Mouse (Mus musculus) gastrocnemius, postnatal 25 days (tissue): ENCODE measurements around the gene Banf1. TPM values are rescaled to one million over a fixed set of nuclear protein-coding genes. Genes with fewer than 3 reads are reported as not detected.
"Not testable (repeated sequence)": the region's sequence is repeated elsewhere in the genome, so short reads cannot be mapped to it uniquely, and the experiment has no call there.

Experiments
- DNase-seq: peaks from one replicate; pipeline ENCODE4 v3.0.0; 2022
- long read RNA-seq, 2 experiments: library from polyadenylated mRNA; stranded (forward); transcript quantifications; one replicate each; pipeline ENCODE4 v2.0.0; 2021
- total RNA-seq, 2 experiments: library from RNA; stranded (reverse); gene quantifications; 1 replicate in 1 of 2; 2 replicates in 1 of 2; pipeline ENCODE4 v1.2.3; 2021

The Banf1 gene
- 100 to 1,000 TPM; 114 to 122 TPM for total RNA-seq
- long read RNA-seq, experiment 1, transcript Banf1-202 (3 exons, 758 nt), result minor isoform, 17 of 490 reads
- long read RNA-seq, experiment 1, transcript Banf1-201 (3 exons, 1,261 nt), result major isoform, 160 of 490 reads
- long read RNA-seq, experiment 1, partial matches to known transcripts, result 306 of 490 reads
- long read RNA-seq, experiment 1, other reads (novel, unspliced or antisense), result 3 of 490 reads
- long read RNA-seq, experiment 2, transcript Banf1-204 (2 exons, 743 nt), result minor isoform, 5 of 287 reads
- long read RNA-seq, experiment 2, transcript Banf1-202 (3 exons, 758 nt), result minor isoform, 9 of 287 reads
- long read RNA-seq, experiment 2, transcript Banf1-201 (3 exons, 1,261 nt), result major isoform, 127 of 287 reads
- long read RNA-seq, experiment 2, partial matches to known transcripts, result 139 of 287 reads
- long read RNA-seq, experiment 2, other reads (novel, unspliced or antisense), result 7 of 287 reads

- no peak for DNase-seq
Measured at GRCm38 (mm10) chr19:5367053-5367359, at the start of gene Banf1. Gene Banf1, minus strand, starts transcription at chr19:5367168.

GRCm38 (mm10) chr19:5414534-5414957 is 47.6 kb upstream of the Banf1 start:
- peak; percentile 62 for DNase-seq

GRCm38 (mm10) chr19:5413840-5414239 is 46.9 kb upstream of the Banf1 start:
- no peak for DNase-seq

GRCm38 (mm10) chr19:5411961-5412360 is 45.0 kb upstream of the Banf1 start:
- DNase-seq, result peak; percentile 59

GRCm38 (mm10) chr19:5410641-5411040 is 43.7 kb upstream of the Banf1 start:
- DNase-seq, result no peak

GRCm38 (mm10) chr19:5409068-5409467 is 42.1 kb upstream of the Banf1 start:
- DNase-seq, result peak; percentile 45

- DNase-seq, result no peak
Measured at GRCm38 (mm10) chr19:5408057-5409001, 41.4 kb upstream of the Banf1 start.

- no peak for DNase-seq
Measured at GRCm38 (mm10) chr19:5407133-5407532, 40.2 kb upstream of the Banf1 start.

- DNase-seq, result peak; percentile 53
Measured at GRCm38 (mm10) chr19:5406531-5407126, 39.7 kb upstream of the Banf1 start.

GRCm38 (mm10) chr19:5405924-5406323 is 39.0 kb upstream of the Banf1 start:
- no peak for DNase-seq

GRCm38 (mm10) chr19:5402293-5402692 is 35.3 kb upstream of the Banf1 start, which contains the start of gene Tsga10ip:
Gene Tsga10ip, minus strand, starts transcription at chr19:5402526.
- DNase-seq, result no peak

GRCm38 (mm10) chr19:5401073-5401472 is 34.1 kb upstream of the Banf1 start:
- not testable (repeated sequence) for DNase-seq

GRCm38 (mm10) chr19:5395371-5395770 is 28.4 kb upstream of the Banf1 start:
- DNase-seq, result no peak

GRCm38 (mm10) chr19:5394168-5394567 is 27.2 kb upstream of the Banf1 start:
- no peak for DNase-seq

- DNase-seq, result no peak
Measured at GRCm38 (mm10) chr19:5392892-5393291, 25.9 kb upstream of the Banf1 start.

GRCm38 (mm10) chr19:5390416-5390815 is 23.4 kb upstream of the Banf1 start:
- DNase-seq, result no peak

GRCm38 (mm10) chr19:5389647-5390046 is 22.7 kb upstream of the Banf1 start:
- DNase-seq, result no peak

- peak; percentile 95 for DNase-seq
Measured at GRCm38 (mm10) chr19:5388588-5389242, 21.7 kb upstream of the Banf1 start, which contains the start of gene Sart1. Gene Sart1, minus strand, starts transcription at chr19:5388703.

- DNase-seq, result no peak
Measured at GRCm38 (mm10) chr19:5388011-5388441, 21.1 kb upstream of the Banf1 start.

GRCm38 (mm10) chr19:5384715-5385114 is 17.7 kb upstream of the Banf1 start:
- DNase-seq, result no peak

GRCm38 (mm10) chr19:5383326-5383725 is 16.4 kb upstream of the Banf1 start:
- no peak for DNase-seq

- DNase-seq, result no peak
Measured at GRCm38 (mm10) chr19:5377446-5377845, 10.5 kb upstream of the Banf1 start.
